Mouse (Mus musculus): ENCODE measurements around the gene Cdk6.

- TF ChIP-seq POLR2A (IDR thresholded peaks at IDR 0.05; ENCODE audit: borderline replicate concordance, extremely low read depth, insufficient read depth, insufficient read length, poor library complexity, severe bottlenecking) = no peak
- no peak for TF ChIP-seq CTCF (IDR thresholded peaks at IDR 0.05; ENCODE audit: borderline replicate concordance, extremely low read depth, insufficient read depth, insufficient read length)
These were observed 139.5 kb downstream of the Cdk6 start for GRCm38 (mm10) chr5:3480637-3481395.
